Mouse (Mus musculus): ENCODE data around the gene Erc2. TPM values are rescaled to one million over a fixed set of nuclear protein-coding genes. Genes with fewer than 3 reads are reported as not detected.
A peak's percentile ranks its signal among the peaks of the same experiment; 100 is the strongest.

Gene Erc2
- polyA plus RNA-seq, 1 experiment from 2014 or later = 33.9 TPM

- ATAC-seq (ENCODE audit: low FRiP score) (no peak), DNase-seq (ENCODE audit: low spot score) (no peak)
- 90% methylated on average over 8 of the region's 8 CpGs for WGBS
- Histone ChIP-seq H3K4me2 (replicated peaks; ENCODE audit: low read depth, low read length) (no peak overlapping the region), H3K9ac (ENCODE audit: low read depth, low read length) (no peak overlapping the region), H3K27me3 (ENCODE audit: control insufficient read depth, insufficient read depth, low read length) (no peaks in the 10 kb centered on the region), H3K27ac (ENCODE audit: low read depth, low read length) (no peak overlapping the region), H3K4me3 (ENCODE audit: low read depth, low read length) (no peak overlapping the region), H3K9me3 (ENCODE audit: control insufficient read depth, low read length) (no peaks in the 10 kb centered on the region), H3K36me3 (ENCODE audit: control insufficient read depth, insufficient read depth, low read length) (no peaks in the 10 kb centered on the region), H3K4me1 (replicated peaks; ENCODE audit: control insufficient read depth, insufficient read depth, low read length) (no peaks in the 10 kb centered on the region)
These were observed 504.6 kb downstream of the Erc2 start for GRCm38 (mm10) chr14:28126842-28127241.

GRCm38 (mm10) chr14:28128999-28129398, 506.8 kb downstream of the Erc2 start:
- Histone ChIP-seq H3K27ac (ENCODE audit: low read depth, low read length) (no peak overlapping the region), H3K36me3 (ENCODE audit: control insufficient read depth, insufficient read depth, low read length) (no peaks in the 10 kb centered on the region), H3K4me2 (replicated peaks; ENCODE audit: low read depth, low read length) (no peak overlapping the region), H3K9ac (ENCODE audit: low read depth, low read length) (no peak overlapping the region), H3K4me3 (ENCODE audit: low read depth, low read length) (no peak overlapping the region), H3K4me1 (replicated peaks; ENCODE audit: control insufficient read depth, insufficient read depth, low read length) (no peaks in the 10 kb centered on the region), H3K27me3 (ENCODE audit: control insufficient read depth, insufficient read depth, low read length) (no peaks in the 10 kb centered on the region), H3K9me3 (ENCODE audit: control insufficient read depth, low read length) (no peaks in the 10 kb centered on the region)
- 89% methylated on average over 3 of the region's 3 CpGs for WGBS
- DNase-seq (ENCODE audit: low spot score) (no peak), ATAC-seq (ENCODE audit: low FRiP score) (no peak)

- Histone ChIP-seq H3K4me2 (replicated peaks; ENCODE audit: low read depth, low read length) (no peak overlapping the region), H3K36me3 (ENCODE audit: control insufficient read depth, insufficient read depth, low read length) (no peaks in the 10 kb centered on the region), H3K4me3 (ENCODE audit: low read depth, low read length) (no peak overlapping the region), H3K27ac (ENCODE audit: low read depth, low read length) (no peak overlapping the region), H3K9ac (ENCODE audit: low read depth, low read length) (no peak overlapping the region), H3K9me3 (ENCODE audit: control insufficient read depth, low read length) (no peaks in the 10 kb centered on the region), H3K4me1 (replicated peaks; ENCODE audit: control insufficient read depth, insufficient read depth, low read length) (no peaks in the 10 kb centered on the region), H3K27me3 (ENCODE audit: control insufficient read depth, insufficient read depth, low read length) (no peaks in the 10 kb centered on the region)
- DNase-seq (ENCODE audit: low spot score) = no peak
- ATAC-seq (ENCODE audit: low FRiP score) = no peak
- WGBS = 95% methylated on average over 2 of the region's 2 CpGs
These were observed 521.8 kb downstream of the Erc2 start for GRCm38 (mm10) chr14:28143998-28144397.

- Histone ChIP-seq H3K4me3 (ENCODE audit: low read depth, low read length) (no peak overlapping the region), H3K4me2 (replicated peaks; ENCODE audit: low read depth, low read length) (no peak overlapping the region), H3K27ac (ENCODE audit: low read depth, low read length) (no peak overlapping the region), H3K9me3 (ENCODE audit: control insufficient read depth, low read length) (no peaks in the 10 kb centered on the region), H3K4me1 (replicated peaks; ENCODE audit: control insufficient read depth, insufficient read depth, low read length) (no peaks in the 10 kb centered on the region), H3K36me3 (ENCODE audit: control insufficient read depth, insufficient read depth, low read length) (no peaks in the 10 kb centered on the region), H3K27me3 (ENCODE audit: control insufficient read depth, insufficient read depth, low read length) (no peaks in the 10 kb centered on the region), H3K9ac (ENCODE audit: low read depth, low read length) (no peak overlapping the region)
- DNase-seq (ENCODE audit: low spot score) (no peak), ATAC-seq (ENCODE audit: low FRiP score) (no peak)
- WGBS = 65% methylated on average over 5 of the region's 5 CpGs
These were observed 525.0 kb downstream of the Erc2 start for GRCm38 (mm10) chr14:28147201-28147600.

- DNase-seq (ENCODE audit: low spot score) = no peak
- ATAC-seq (ENCODE audit: low FRiP score) = no peak
- H3K9ac ChIP-seq (ENCODE audit: low read depth, low read length) = no peak overlapping the region
- no peak overlapping the region for H3K27ac ChIP-seq (ENCODE audit: low read depth, low read length)
- H3K4me3 ChIP-seq (ENCODE audit: low read depth, low read length) = no peak overlapping the region
- no peaks in the 10 kb centered on the region for H3K9me3 ChIP-seq (ENCODE audit: control insufficient read depth, low read length)
- H3K36me3 ChIP-seq (ENCODE audit: control insufficient read depth, insufficient read depth, low read length) = no peaks in the 10 kb centered on the region
- no peaks in the 10 kb centered on the region for H3K27me3 ChIP-seq (ENCODE audit: control insufficient read depth, insufficient read depth, low read length)
- WGBS = 91% methylated on average over 3 of the region's 3 CpGs
- no peak overlapping the region for H3K4me2 ChIP-seq (replicated peaks; ENCODE audit: low read depth, low read length)
- H3K4me1 ChIP-seq (replicated peaks; ENCODE audit: control insufficient read depth, insufficient read depth, low read length) = no peaks in the 10 kb centered on the region
These were observed 528.7 kb downstream of the Erc2 start for GRCm38 (mm10) chr14:28150942-28151341.

- no peak overlapping the region for H3K4me3 ChIP-seq (ENCODE audit: low read depth, low read length)
- no peaks in the 10 kb centered on the region for H3K36me3 ChIP-seq (ENCODE audit: control insufficient read depth, insufficient read depth, low read length)
- H3K9ac ChIP-seq (ENCODE audit: low read depth, low read length) = no peak overlapping the region
- ATAC-seq (ENCODE audit: low FRiP score) (no peak), DNase-seq (ENCODE audit: low spot score) (no peak)
- H3K27me3 ChIP-seq (ENCODE audit: control insufficient read depth, insufficient read depth, low read length) = no peaks in the 10 kb centered on the region
- no peak overlapping the region for H3K27ac ChIP-seq (ENCODE audit: low read depth, low read length)
- H3K9me3 ChIP-seq (ENCODE audit: control insufficient read depth, low read length) = no peaks in the 10 kb centered on the region
- H3K4me1 ChIP-seq (replicated peaks; ENCODE audit: control insufficient read depth, insufficient read depth, low read length) = no peaks in the 10 kb centered on the region
- 92% methylated on average over 4 of the region's 4 CpGs for WGBS
- H3K4me2 ChIP-seq (replicated peaks; ENCODE audit: low read depth, low read length) = no peak overlapping the region
These were observed 533.5 kb downstream of the Erc2 start for GRCm38 (mm10) chr14:28155706-28156105.

- Histone ChIP-seq H3K27me3 (ENCODE audit: control insufficient read depth, insufficient read depth, low read length) (no peaks in the 10 kb centered on the region), H3K4me2 (replicated peaks; ENCODE audit: low read depth, low read length) (no peak overlapping the region), H3K9me3 (ENCODE audit: control insufficient read depth, low read length) (no peaks in the 10 kb centered on the region), H3K36me3 (ENCODE audit: control insufficient read depth, insufficient read depth, low read length) (no peaks in the 10 kb centered on the region), H3K27ac (ENCODE audit: low read depth, low read length) (no peak overlapping the region), H3K4me1 (replicated peaks; ENCODE audit: control insufficient read depth, insufficient read depth, low read length) (no peaks in the 10 kb centered on the region), H3K4me3 (ENCODE audit: low read depth, low read length) (no peak overlapping the region), H3K9ac (ENCODE audit: low read depth, low read length) (no peak overlapping the region)
- WGBS = 96% methylated on average over 2 of the region's 2 CpGs
- DNase-seq (ENCODE audit: low spot score) = no peak
- ATAC-seq (ENCODE audit: low FRiP score) = no peak
These were observed 538.6 kb downstream of the Erc2 start for GRCm38 (mm10) chr14:28160852-28161251.

GRCm38 (mm10) chr14:28164642-28165408, 542.6 kb downstream of the Erc2 start:
- Histone ChIP-seq H3K4me2 (replicated peaks; ENCODE audit: low read depth, low read length) (no peak overlapping the region), H3K9ac (ENCODE audit: low read depth, low read length) (no peak overlapping the region), H3K36me3 (ENCODE audit: control insufficient read depth, insufficient read depth, low read length) (no peaks in the 10 kb centered on the region), H3K4me1 (replicated peaks; ENCODE audit: control insufficient read depth, insufficient read depth, low read length) (no peaks in the 10 kb centered on the region), H3K27me3 (ENCODE audit: control insufficient read depth, insufficient read depth, low read length) (no peaks in the 10 kb centered on the region), H3K27ac (ENCODE audit: low read depth, low read length) (no peak overlapping the region), H3K9me3 (ENCODE audit: control insufficient read depth, low read length) (no peaks in the 10 kb centered on the region), H3K4me3 (ENCODE audit: low read depth, low read length) (no peak overlapping the region)
- WGBS = 51% methylated on average over 15 of the region's 15 CpGs
- no peak for ATAC-seq (ENCODE audit: low FRiP score)
- DNase-seq (ENCODE audit: low spot score) = peak; percentile 45

GRCm38 (mm10) chr14:28165621-28166211, 543.5 kb downstream of the Erc2 start:
- no peak overlapping the region for H3K27ac ChIP-seq (ENCODE audit: low read depth, low read length)
- no peaks in the 10 kb centered on the region for H3K4me1 ChIP-seq (replicated peaks; ENCODE audit: control insufficient read depth, insufficient read depth, low read length)
- DNase-seq (ENCODE audit: low spot score) = peak; percentile 18
- no peaks in the 10 kb centered on the region for H3K36me3 ChIP-seq (ENCODE audit: control insufficient read depth, insufficient read depth, low read length)
- no peak for ATAC-seq (ENCODE audit: low FRiP score)
- H3K27me3 ChIP-seq (ENCODE audit: control insufficient read depth, insufficient read depth, low read length) = no peaks in the 10 kb centered on the region
- H3K9me3 ChIP-seq (ENCODE audit: control insufficient read depth, low read length) = no peaks in the 10 kb centered on the region
- 69% methylated on average over 5 of the region's 5 CpGs for WGBS
- no peak overlapping the region for H3K4me3 ChIP-seq (ENCODE audit: low read depth, low read length)
- no peak overlapping the region for H3K4me2 ChIP-seq (replicated peaks; ENCODE audit: low read depth, low read length)
- H3K9ac ChIP-seq (ENCODE audit: low read depth, low read length) = no peak overlapping the region

All from hindbrain, embryonic 11.5 days (tissue).